Mouse (Mus musculus) cerebellum, postnatal 10 days (tissue): Measurements from ENCODE around the gene Ank3.

ENCODE experiments used
- DNase-seq, 2 experiments: peaks; one replicate each; pipeline ENCODE4 v3.0.0; 2021; ENCODE audit warnings: mixed read lengths in 2 of 2

Gene Ank3

GRCm38 (mm10) chr10:69414888-69415287 lies 16.3 kb downstream of the Ank3 start:
- no peak for DNase-seq

- DNase-seq: no peak
These were observed 20.1 kb downstream of the Ank3 start for GRCm38 (mm10) chr10:69418716-69419115.

GRCm38 (mm10) chr10:69420306-69420705 lies 21.7 kb downstream of the Ank3 start:
- DNase-seq: no peak

- DNase-seq: no peak
These were observed 25.5 kb downstream of the Ank3 start for GRCm38 (mm10) chr10:69424051-69424450.

GRCm38 (mm10) chr10:69430138-69430537 lies 31.6 kb downstream of the Ank3 start:
- no peak for DNase-seq

GRCm38 (mm10) chr10:69431101-69431500 lies 32.5 kb downstream of the Ank3 start:
- DNase-seq: peak; percentile 40 to 56

GRCm38 (mm10) chr10:69435213-69435612 lies 36.6 kb downstream of the Ank3 start:
- no peak for DNase-seq

GRCm38 (mm10) chr10:69439449-69439848 lies 40.9 kb downstream of the Ank3 start:
- DNase-seq: no peak

GRCm38 (mm10) chr10:69444546-69444945 lies 46.0 kb downstream of the Ank3 start:
- DNase-seq: no peak

- DNase-seq: no peak
These were observed 47.4 kb downstream of the Ank3 start for GRCm38 (mm10) chr10:69445951-69446350.

- DNase-seq: no peak
These were observed 48.0 kb downstream of the Ank3 start for GRCm38 (mm10) chr10:69446566-69446965.

- DNase-seq: no peak
These were observed 48.7 kb downstream of the Ank3 start for GRCm38 (mm10) chr10:69447308-69447707.

- peak in 1 of 2 experiments; percentile 26 for DNase-seq
These were observed 49.6 kb downstream of the Ank3 start for GRCm38 (mm10) chr10:69448174-69448573.

- no peak for DNase-seq
These were observed 52.4 kb downstream of the Ank3 start for GRCm38 (mm10) chr10:69451006-69451405.

- peak; percentile 88 to 92 for DNase-seq
These were observed 53.8 kb downstream of the Ank3 start for GRCm38 (mm10) chr10:69452180-69452977.

GRCm38 (mm10) chr10:69453531-69453930 lies 55.0 kb downstream of the Ank3 start:
- DNase-seq: no peak

- peak in 1 of 2 experiments; percentile 16 for DNase-seq
These were observed 55.9 kb downstream of the Ank3 start for GRCm38 (mm10) chr10:69454480-69454879.

GRCm38 (mm10) chr10:69464826-69465225 lies 66.3 kb downstream of the Ank3 start:
- no peak for DNase-seq

- peak; percentile 69 to 77 for DNase-seq
These were observed 67.1 kb downstream of the Ank3 start for GRCm38 (mm10) chr10:69465558-69466200.

GRCm38 (mm10) chr10:69466201-69466585 lies 67.6 kb downstream of the Ank3 start:
- peak; percentile 15 to 24 for DNase-seq

GRCm38 (mm10) chr10:69466586-69466985 lies 68.0 kb downstream of the Ank3 start:
- peak; percentile 28 to 39 for DNase-seq

- no peak for DNase-seq
These were observed 68.6 kb downstream of the Ank3 start for GRCm38 (mm10) chr10:69467182-69467581.

GRCm38 (mm10) chr10:69471841-69472240 lies 73.3 kb downstream of the Ank3 start:
- no peak for DNase-seq

- no peak for DNase-seq
These were observed 78.3 kb downstream of the Ank3 start for GRCm38 (mm10) chr10:69476871-69477270.
